11 mouse cellular contexts compared by ENCODE assay signal in the genomic region with DNA sequence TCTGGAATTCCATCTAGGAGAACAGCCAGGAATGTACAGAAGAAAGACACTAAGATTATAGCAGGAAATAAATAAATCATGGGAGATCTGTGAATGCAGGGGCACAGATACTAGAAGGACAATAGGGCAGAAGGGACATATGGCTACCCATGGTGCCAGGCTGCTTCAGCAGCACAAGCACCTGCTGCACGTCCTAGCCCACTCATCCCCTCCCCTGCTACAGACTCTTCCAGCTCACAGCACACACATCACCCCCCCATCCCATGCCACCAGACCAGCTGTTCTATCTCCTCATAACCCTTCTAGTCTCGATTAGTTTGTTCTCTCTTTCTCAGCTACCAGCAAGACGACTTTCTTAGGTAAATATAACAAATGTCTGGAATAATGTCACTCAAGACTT.
"Had no signal": no experiment of that assay in that cellular context is flagged by ENCODE, and none has a peak within 500 bp of the region (broad histone marks: within the 10 kb centered on the region; RNA-seq: fewer than 3 reads in every experiment).

No protein-coding gene starts in this region.

- H3K36me3 ChIP-seq: intestine, embryonic 15.5 days; midbrain, embryonic 12.5 days; neural tube, embryonic 12.5 days had no signal

- ATAC-seq: intestine, embryonic 15.5 days had no signal

- H3K4me3 ChIP-seq: intestine, embryonic 15.5 days; midbrain, embryonic 12.5 days; neural tube, embryonic 12.5 days had no signal

- H3K4me1 ChIP-seq: intestine, embryonic 15.5 days; neural tube, embryonic 12.5 days had no signal

- H3K27ac ChIP-seq: intestine, embryonic 15.5 days; liver, embryonic 14.5 days; midbrain, embryonic 12.5 days; neural tube, embryonic 12.5 days had no signal

- H3K27me3 ChIP-seq: intestine, embryonic 15.5 days; neural tube, embryonic 12.5 days had no signal

- DNase-seq: kidney, adult 18-20 months; kidney, postnatal 10 days; kidney, postnatal 4 days; lung, adult 18-20 months; right cerebral cortex, postnatal 14 days; thymus, adult 18-20 months; thymus, postnatal 14 days had no signal

- H3K9ac ChIP-seq: intestine, embryonic 15.5 days; liver, embryonic 14.5 days; midbrain, embryonic 12.5 days; neural tube, embryonic 12.5 days had no signal

- H3K9me3 ChIP-seq: intestine, embryonic 15.5 days; midbrain, embryonic 12.5 days; neural tube, embryonic 12.5 days had no signal

- H3K4me2 ChIP-seq: intestine, embryonic 15.5 days; midbrain, embryonic 12.5 days; neural tube, embryonic 12.5 days had no signal
